Mouse (Mus musculus) retina, embryonic 14.5 days (tissue): ENCODE results near the gene Ppil6.

Source experiments
- DNase-seq: peaks from one replicate; pipeline ENCODE4 v3.0.0-alpha.2; 2015; ENCODE audit warnings: low spot score

Gene Ppil6

GRCm38 (mm10) chr10:41489708-41490517, at the start of gene Ppil6, which contains the start of gene Smpd2:
Gene Ppil6, plus strand, starts transcription at chr10:41490439.
Gene Smpd2, minus strand, starts transcription at chr10:41490369.
- peak; percentile 96 for DNase-seq

GRCm38 (mm10) chr10:41448216-41448615, 42.0 kb upstream of the Ppil6 start:
- DNase-seq, result no peak

GRCm38 (mm10) chr10:41449684-41450083, 40.6 kb upstream of the Ppil6 start:
- DNase-seq, result no peak

DNA sequence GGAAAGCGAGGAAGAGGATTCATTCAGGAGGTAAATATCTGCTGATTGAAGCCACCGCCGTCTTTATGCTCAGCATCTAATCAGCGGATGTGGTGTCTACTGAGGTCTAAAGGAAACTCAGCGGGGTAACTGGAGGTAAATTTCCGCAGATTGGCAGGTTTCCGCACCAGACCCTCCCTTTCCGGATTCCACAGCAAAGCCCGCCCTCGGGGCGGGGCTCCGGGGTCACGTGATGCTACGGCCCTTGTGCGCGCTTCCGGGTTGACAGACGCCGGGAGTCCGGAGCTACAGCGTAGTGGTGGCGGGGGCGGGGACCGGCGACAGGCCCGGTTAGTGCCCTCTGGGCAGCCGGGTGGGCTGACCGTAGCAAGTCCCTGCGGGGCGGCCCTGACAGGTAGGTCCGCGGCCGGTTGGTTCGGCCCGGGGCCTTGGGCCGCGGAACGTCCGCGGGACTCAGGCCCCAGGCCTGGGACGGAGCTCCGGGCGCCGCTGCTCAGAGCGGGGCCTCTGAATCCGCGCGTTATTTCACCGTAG, 40.0 kb upstream of the Ppil6 start, which contains the start of gene Zbtb24:
Gene Zbtb24, plus strand, starts transcription at position 247 of the 534 bp plus-strand sequence.
- peak; percentile 98 for DNase-seq

- no peak for DNase-seq
These were observed 39.3 kb upstream of the Ppil6 start for GRCm38 (mm10) chr10:41450780-41451522.

DNA sequence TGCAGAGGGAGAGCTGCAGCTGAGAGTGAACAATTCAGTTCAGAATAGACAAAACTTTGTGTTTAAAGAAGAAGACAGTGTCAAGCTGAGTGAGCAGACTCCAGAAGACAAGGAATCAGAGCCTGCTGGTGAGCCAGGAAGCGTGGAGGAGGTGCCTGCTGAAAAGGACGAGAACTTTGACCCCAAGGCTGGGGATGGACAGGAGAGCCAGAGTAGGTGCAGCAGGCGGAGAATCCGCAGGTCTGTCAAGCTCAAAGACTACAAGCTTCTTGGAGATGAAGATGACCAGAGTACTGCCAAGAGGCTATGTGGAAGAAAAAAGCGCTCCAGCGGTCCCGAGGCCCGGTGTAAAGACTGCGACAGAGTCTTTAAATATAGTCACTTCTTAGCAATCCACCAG, 38.6 kb upstream of the Ppil6 start:
- DNase-seq, result no peak

DNA sequence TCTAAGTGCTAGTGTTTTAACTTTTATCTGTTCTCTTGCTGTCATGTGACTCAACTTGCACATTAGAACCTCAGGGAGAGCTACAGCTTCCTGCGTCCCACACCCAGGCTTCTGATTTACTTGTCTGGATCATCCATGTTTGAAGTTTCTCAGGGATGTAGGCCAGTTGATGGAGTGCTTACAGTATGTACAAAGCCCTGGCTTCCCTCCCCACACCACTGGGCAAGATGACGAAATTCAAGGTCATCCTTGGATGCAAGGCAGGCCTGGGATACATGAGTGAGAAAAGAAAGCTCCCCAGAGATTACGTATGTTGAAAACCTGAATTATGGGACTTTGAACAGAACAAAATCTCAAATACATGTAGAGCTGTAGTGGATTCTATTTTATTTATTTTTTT, 37.4 kb upstream of the Ppil6 start:
- no peak for DNase-seq

- no peak for DNase-seq
These were observed 30.2 kb upstream of the Ppil6 start for GRCm38 (mm10) chr10:41459990-41460389.

- no peak for DNase-seq
These were observed 29.7 kb upstream of the Ppil6 start for GRCm38 (mm10) chr10:41460501-41460900.

- DNase-seq, result no peak
These were observed 29.0 kb upstream of the Ppil6 start for GRCm38 (mm10) chr10:41461057-41461722.

DNA sequence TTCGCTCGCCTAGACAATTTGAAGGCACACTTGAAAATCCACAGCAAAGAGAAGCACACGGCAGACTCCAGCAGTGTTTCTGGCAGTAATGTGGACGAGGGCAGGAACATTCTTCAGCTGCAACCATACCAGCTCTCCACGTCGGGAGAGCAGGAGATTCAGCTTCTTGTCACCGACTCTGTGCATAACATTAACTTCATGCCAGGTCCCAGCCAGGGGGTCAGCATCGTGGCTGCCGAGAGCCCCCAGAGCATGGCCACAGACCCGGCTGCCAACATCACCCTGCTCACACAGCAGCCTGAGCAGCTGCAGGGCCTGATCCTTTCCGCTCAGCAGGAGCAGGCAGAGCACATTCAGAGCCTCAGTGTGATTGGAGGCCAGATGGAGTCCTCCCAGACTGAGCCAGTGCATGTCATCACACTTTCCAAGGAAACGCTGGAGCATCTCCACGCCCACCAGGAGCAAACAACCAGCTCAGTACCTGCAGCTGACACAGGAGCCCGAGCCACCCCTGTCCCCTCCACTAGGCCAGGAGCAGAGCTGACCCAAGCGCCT, 25.8 kb upstream of the Ppil6 start:
- no peak for DNase-seq

GRCm38 (mm10) chr10:41467325-41467724, 22.9 kb upstream of the Ppil6 start:
- no peak for DNase-seq

DNA sequence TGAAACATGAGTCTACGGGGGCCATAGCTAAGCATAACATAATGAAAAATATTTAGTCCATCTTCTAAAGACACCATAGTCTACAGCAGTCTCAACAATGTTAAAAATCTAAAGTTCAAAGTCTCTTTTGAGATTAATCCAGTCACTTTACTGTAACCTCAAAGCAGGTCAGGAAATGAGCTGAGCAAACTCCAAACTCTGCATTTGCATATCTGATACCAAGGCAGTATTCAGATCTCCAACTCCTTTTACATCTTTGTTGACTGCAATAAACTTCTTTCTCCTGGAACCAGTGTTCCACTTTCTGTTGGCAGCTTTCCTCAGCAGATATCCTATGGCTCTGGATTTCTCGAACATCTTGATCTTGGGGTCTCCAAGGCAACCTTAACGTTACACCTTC, 19.5 kb upstream of the Ppil6 start:
- DNase-seq, result no peak

GRCm38 (mm10) chr10:41472534-41472933, 17.7 kb upstream of the Ppil6 start:
- DNase-seq, result no peak

DNA sequence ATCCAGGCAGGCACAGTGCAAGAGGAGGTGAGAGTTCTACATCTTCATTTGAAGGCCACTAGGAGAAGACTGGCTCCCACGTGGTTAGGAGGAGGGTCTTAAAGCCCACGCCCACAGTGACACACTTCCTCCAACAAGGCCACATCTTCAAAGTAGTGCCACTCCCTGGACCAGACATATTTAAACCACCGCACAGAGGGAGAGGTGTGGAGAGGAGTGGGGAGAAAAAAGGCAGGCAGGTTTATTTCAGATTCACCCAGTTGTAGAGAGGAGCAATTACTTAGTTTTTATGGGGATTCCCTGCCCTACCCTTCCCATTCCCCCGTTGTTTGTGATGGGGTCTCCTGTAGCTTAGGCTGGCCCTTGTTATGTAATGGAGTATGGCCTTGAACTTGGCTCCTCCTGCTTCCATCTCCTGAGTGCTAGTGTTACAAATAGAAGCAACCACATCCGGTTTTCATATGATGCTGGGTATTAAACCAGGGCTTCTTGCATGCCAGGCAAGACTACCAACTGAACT, 17.2 kb upstream of the Ppil6 start:
- no peak for DNase-seq

DNA sequence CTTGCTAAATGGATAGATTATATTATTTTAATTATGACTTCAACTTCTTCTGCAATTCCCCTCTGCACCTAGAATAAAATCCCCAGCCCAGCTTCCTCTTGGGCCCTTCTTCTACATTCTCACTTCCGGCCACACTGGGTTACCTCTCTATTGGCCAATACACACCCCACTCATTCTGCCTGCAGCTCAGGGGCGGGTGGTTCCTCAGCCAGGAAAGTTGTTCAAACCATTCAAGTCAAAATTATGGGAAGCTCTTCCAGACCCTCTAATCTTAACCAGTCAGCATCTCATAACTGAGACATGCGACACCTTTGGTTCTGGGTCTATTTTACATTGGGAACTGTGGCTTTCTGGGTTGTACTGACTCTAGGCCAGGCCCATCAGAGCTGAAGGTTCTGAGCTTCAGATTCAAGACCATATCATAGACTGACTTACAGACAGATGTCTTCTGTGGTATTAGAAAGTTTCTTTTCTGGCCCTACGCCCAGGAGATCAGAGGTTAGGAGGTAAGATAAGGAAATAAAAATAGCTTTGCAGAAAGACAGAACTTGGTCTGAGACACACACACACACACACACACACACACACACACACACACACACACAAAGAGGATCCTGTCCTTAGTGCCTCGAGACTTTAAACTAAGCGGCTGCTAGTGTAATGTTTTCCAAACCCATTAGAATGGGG, 16.3 kb upstream of the Ppil6 start:
- no peak for DNase-seq

- DNase-seq, result no peak
These were observed 15.3 kb upstream of the Ppil6 start for GRCm38 (mm10) chr10:41474981-41475391.

GRCm38 (mm10) chr10:41476171-41477017, 13.8 kb upstream of the Ppil6 start, which contains the start of gene Mical1:
Gene Mical1, plus strand, starts transcription at chr10:41476314.
- peak; percentile 73 for DNase-seq

DNA sequence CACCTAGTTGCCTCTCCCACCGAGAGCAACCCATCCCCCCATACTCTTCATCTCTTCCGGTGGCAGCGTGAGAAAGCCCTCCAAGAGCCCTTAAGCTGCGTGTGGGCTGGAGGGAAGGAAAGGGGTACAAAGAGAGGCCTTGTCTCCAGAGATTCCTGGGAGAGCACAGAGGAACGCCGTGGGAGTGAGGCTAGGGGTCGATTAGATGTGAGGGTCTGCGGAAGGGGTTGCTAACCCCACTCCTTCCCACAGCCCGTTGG, 13.3 kb upstream of the Ppil6 start:
- peak; percentile 75 for DNase-seq
